Mouse (Mus musculus): Measurements from ENCODE around the gene Unc80. TPM values are rescaled to one million over a fixed set of nuclear protein-coding genes. Genes with fewer than 3 reads are reported as not detected.

Gene Unc80
- polyA plus RNA-seq, 1 experiment from 2014 or later, result 1.2 TPM

DNA sequence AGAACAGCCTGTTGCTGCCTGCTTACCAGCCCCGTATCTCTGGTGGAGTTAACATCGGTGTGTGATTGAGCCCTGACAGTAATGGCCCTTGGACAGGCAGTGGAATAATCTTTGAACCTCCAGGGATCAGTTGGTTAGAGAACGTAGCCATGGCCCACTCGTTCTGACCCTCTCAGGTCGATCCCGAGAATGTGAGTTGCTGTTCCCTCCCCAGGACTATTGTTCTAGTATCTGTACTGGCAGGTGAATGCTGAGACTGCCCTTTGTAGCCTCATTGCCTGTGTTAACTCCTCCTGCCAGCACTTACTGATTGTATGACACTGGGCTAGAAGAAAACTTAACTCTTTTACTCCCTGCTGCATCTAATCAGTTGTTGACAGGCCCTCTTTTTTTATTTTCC lies 236.4 kb downstream of the Unc80 start:
- ATAC-seq, result no peak
- peaks cover 13% of the 10 kb centered on the region; the same call in 1 of the 2 replicates for H3K36me3 ChIP-seq (ENCODE audit: control insufficient read depth, insufficient read depth, low read length)
- H3K9ac ChIP-seq (ENCODE audit: low read length), result no peak overlapping the region
- DNase-seq (ENCODE audit: low spot score), result no peak
- H3K9me3 ChIP-seq (replicated peaks; ENCODE audit: control insufficient read depth, low read length), result no peaks in the 10 kb centered on the region
- H3K27ac ChIP-seq (ENCODE audit: low read depth, low read length), result no peak overlapping the region
- H3K4me2 ChIP-seq (ENCODE audit: low read length), result no peak overlapping the region
- no peaks in the 10 kb centered on the region for H3K27me3 ChIP-seq (replicated peaks; ENCODE audit: control insufficient read depth, insufficient read depth, low read length)
- H3K4me1 ChIP-seq (ENCODE audit: control insufficient read depth, insufficient read depth, low read length), result peaks cover 7% of the 10 kb centered on the region
- WGBS, result 58% methylated on average over 6 of the region's 6 CpGs
- no peak overlapping the region for H3K4me3 ChIP-seq (ENCODE audit: low read depth, low read length)

- Histone ChIP-seq H3K27ac (ENCODE audit: low read depth, low read length) (no peak overlapping the region), H3K36me3 (ENCODE audit: control insufficient read depth, insufficient read depth, low read length) (peaks cover 48% of the 10 kb centered on the region), H3K4me2 (ENCODE audit: low read length) (no peak overlapping the region), H3K27me3 (replicated peaks; ENCODE audit: control insufficient read depth, insufficient read depth, low read length) (no peaks in the 10 kb centered on the region), H3K4me1 (ENCODE audit: control insufficient read depth, insufficient read depth, low read length) (no peaks in the 10 kb centered on the region), H3K9me3 (replicated peaks; ENCODE audit: control insufficient read depth, low read length) (no peaks in the 10 kb centered on the region), H3K4me3 (ENCODE audit: low read depth, low read length) (no peak overlapping the region), H3K9ac (ENCODE audit: low read length) (no peak overlapping the region)
- no peak for ATAC-seq
- no peak for DNase-seq (ENCODE audit: low spot score)
- WGBS, result 92% methylated on average over 3 of the region's 3 CpGs
Observed at GRCm38 (mm10) chr1:66712859-66713258, 244.7 kb downstream of the Unc80 start.

GRCm38 (mm10) chr1:66730581-66730980 lies 262.4 kb downstream of the Unc80 start:
- H3K4me1 ChIP-seq (ENCODE audit: control insufficient read depth, insufficient read depth, low read length), result no peaks in the 10 kb centered on the region
- H3K36me3 ChIP-seq (ENCODE audit: control insufficient read depth, insufficient read depth, low read length), result peaks cover 22% of the 10 kb centered on the region
- no peak overlapping the region for H3K4me3 ChIP-seq (ENCODE audit: low read depth, low read length)
- H3K9ac ChIP-seq (ENCODE audit: low read length), result no peak overlapping the region
- ATAC-seq (no peak), DNase-seq (ENCODE audit: low spot score) (no peak)
- 84% methylated on average over 1 of the region's 1 CpGs for WGBS
- no peak overlapping the region for H3K27ac ChIP-seq (ENCODE audit: low read depth, low read length)
- H3K9me3 ChIP-seq (replicated peaks; ENCODE audit: control insufficient read depth, low read length), result no peaks in the 10 kb centered on the region
- H3K27me3 ChIP-seq (replicated peaks; ENCODE audit: control insufficient read depth, insufficient read depth, low read length), result no peaks in the 10 kb centered on the region
- H3K4me2 ChIP-seq (ENCODE audit: low read length), result no peak overlapping the region

Other genes starting within 250 kb of the Unc80 start
- 46.3 and 47.9 TPM in 2 replicates for gene Rpe, start 232.5 kb downstream of the Unc80 start, polyA plus RNA-seq (2014; fragmentation: Nextera tagmentation; extraction: Ambion mirVana)